Mouse (Mus musculus): ENCODE data around the gene Leap2. TPM values are rescaled to one million over a fixed set of nuclear protein-coding genes. Genes with fewer than 3 reads are reported as not detected.

Gene Leap2
- polyA plus RNA-seq, 1 experiment: not detected

DNA sequence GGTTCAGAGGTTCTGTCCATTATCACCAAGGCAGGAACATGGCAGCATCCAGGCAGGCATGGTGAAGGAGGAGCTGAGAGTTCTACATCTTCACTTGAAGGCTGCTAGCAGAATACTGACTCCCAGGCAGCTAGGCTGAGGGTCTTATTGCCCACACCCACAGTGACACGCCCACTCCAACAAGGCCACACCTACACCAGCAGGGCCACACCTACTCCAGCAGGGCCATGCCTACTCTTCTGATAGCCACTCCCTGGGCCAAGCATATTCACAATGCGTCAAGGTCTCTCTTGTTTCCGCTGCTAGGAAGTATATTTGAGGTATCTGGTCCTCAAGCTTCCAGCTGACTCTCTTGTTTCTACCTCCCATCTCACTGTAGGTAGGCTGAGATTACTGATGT, 36.0 kb upstream of the Leap2 start:
- TF ChIP-seq CTCF (IDR thresholded peaks at IDR 0.05; ENCODE audit: insufficient read depth, low read depth, low read length) (no peak), POLR2A (IDR thresholded peaks at IDR 0.05; ENCODE audit: insufficient read depth, low read depth, low read length) (no peak)
- H3K27ac ChIP-seq (ENCODE audit: insufficient read depth, low read depth, low read length): no peak overlapping the region
- peaks cover 16% of the 10 kb centered on the region for H3K4me1 ChIP-seq (ENCODE audit: control insufficient read depth, insufficient read depth, low read length)
- 80% methylated on average over 3 of the region's 3 CpGs for WGBS
- no peak overlapping the region for H3K4me3 ChIP-seq (ENCODE audit: insufficient read depth, low read depth, low read length)

- no peak overlapping the region for H3K27ac ChIP-seq (ENCODE audit: insufficient read depth, low read depth, low read length)
- 22% methylated on average over 29 of the region's 29 CpGs for WGBS
- peaks cover 6% of the 10 kb centered on the region for H3K4me1 ChIP-seq (ENCODE audit: control insufficient read depth, insufficient read depth, low read length)
- peak overlapping the region; percentile 46 for H3K4me3 ChIP-seq (ENCODE audit: insufficient read depth, low read depth, low read length)
- TF ChIP-seq POLR2A (IDR thresholded peaks at IDR 0.05; ENCODE audit: insufficient read depth, low read depth, low read length) (no peak), CTCF (IDR thresholded peaks at IDR 0.05; ENCODE audit: insufficient read depth, low read depth, low read length) (no peak)
These were observed 34.5 kb upstream of the Leap2 start for GRCm38 (mm10) chr11:53457372-53457954.

- H3K27ac ChIP-seq (ENCODE audit: insufficient read depth, low read depth, low read length): no peak within 1 kb of the TSS
These were observed 33.8 kb upstream of the Leap2 start, which contains the start of the genes Gm10447 and Shroom1 for GRCm38 (mm10) chr11:53456474-53457371. Gene Gm10447, minus strand, starts transcription at chr11:53457110. Gene Shroom1, plus strand, starts transcription at chr11:53457205.

DNA sequence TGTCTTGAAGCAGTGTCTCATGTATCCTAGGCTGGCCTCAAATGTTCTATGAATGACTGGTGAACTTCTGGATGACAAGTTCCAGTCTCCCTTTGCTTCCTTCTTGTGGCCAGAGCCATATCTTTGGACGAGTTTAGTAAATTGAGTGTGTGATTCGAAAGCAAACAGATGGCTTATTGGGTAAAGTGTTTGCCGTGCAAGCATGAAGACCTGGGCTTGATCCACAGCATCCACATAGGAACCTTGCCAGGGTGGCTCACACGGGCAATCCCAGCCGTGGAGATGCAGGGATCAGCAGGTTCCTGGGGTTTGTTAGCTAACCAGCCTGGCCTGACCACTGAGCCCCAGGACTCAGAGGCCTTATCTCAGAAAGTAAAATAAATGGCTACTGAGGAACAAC, 30.1 kb upstream of the Leap2 start:
- TF ChIP-seq POLR2A (IDR thresholded peaks at IDR 0.05; ENCODE audit: insufficient read depth, low read depth, low read length): no peak
- no peak for TF ChIP-seq CTCF (IDR thresholded peaks at IDR 0.05; ENCODE audit: insufficient read depth, low read depth, low read length)
- H3K27ac ChIP-seq (ENCODE audit: insufficient read depth, low read depth, low read length): no peak overlapping the region
- H3K4me1 ChIP-seq (ENCODE audit: control insufficient read depth, insufficient read depth, low read length): peaks cover 6% of the 10 kb centered on the region
- WGBS: 94% methylated on average over 5 of the region's 5 CpGs
- no peak overlapping the region for H3K4me3 ChIP-seq (ENCODE audit: insufficient read depth, low read depth, low read length)

More at GRCm38 (mm10) chr11:53456474-53457371, 33.8 kb upstream of the Leap2 start, which contains the start of the genes Gm10447 and Shroom1:
- no peak for TF ChIP-seq CTCF (IDR thresholded peaks at IDR 0.05; ENCODE audit: insufficient read depth, low read depth, low read length)
- TF ChIP-seq POLR2A (IDR thresholded peaks at IDR 0.05; ENCODE audit: insufficient read depth, low read depth, low read length): no peak
- peak within 1 kb of the TSS; percentile 46 for H3K4me3 ChIP-seq (ENCODE audit: insufficient read depth, low read depth, low read length)
- 6% methylated on average over 42 of the region's 42 CpGs for WGBS
- H3K4me1 ChIP-seq (ENCODE audit: control insufficient read depth, insufficient read depth, low read length): peaks cover 6% of the 10 kb centered on the region

DNA sequence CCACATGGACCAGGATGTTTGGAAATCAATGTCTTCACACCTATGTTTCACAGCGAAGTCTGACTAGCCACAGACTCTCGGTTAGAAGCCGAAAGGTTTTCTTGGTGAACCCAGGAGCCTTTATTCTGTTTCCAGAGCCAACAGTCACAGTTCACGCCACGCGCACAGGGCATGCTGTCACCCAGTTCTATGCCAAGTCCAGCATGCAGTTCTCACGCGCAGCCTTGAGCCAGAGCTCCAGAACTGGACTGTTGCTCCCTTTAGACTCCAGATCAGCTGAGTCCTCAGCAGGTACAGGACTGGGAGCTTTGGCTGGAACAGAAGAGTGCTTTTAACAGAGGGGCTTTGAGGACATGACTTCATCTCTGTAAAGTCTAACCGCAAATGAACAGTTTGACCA, 29.4 kb upstream of the Leap2 start:
- H3K4me3 ChIP-seq (ENCODE audit: insufficient read depth, low read depth, low read length): no peak overlapping the region
- no peak overlapping the region for H3K27ac ChIP-seq (ENCODE audit: insufficient read depth, low read depth, low read length)
- TF ChIP-seq POLR2A (IDR thresholded peaks at IDR 0.05; ENCODE audit: insufficient read depth, low read depth, low read length) (no peak), CTCF (IDR thresholded peaks at IDR 0.05; ENCODE audit: insufficient read depth, low read depth, low read length) (no peak)
- peaks cover 6% of the 10 kb centered on the region for H3K4me1 ChIP-seq (ENCODE audit: control insufficient read depth, insufficient read depth, low read length)
- 96% methylated on average over 9 of the region's 9 CpGs for WGBS

DNA sequence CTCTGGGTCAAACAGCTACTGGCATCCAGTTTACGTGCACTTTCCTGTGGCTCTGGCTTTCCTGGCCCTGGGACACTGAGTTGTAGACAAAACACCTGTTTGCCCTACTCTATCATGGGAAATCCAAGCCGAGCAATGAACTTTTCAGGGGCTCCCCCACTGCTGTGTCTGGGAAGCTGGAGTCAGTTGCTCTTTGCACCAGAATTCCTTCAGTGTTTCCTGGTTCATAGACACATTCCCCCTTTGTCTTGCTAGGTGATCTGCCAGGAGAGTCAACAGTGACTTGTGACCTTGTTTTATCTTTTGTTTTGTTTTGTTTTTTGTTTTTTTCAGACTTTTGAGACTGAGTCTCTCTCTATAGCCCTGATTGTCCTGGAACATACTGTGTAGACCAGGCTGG, 28.4 kb upstream of the Leap2 start:
- no peak for TF ChIP-seq POLR2A (IDR thresholded peaks at IDR 0.05; ENCODE audit: insufficient read depth, low read depth, low read length)
- TF ChIP-seq CTCF (IDR thresholded peaks at IDR 0.05; ENCODE audit: insufficient read depth, low read depth, low read length): no peak
- Histone ChIP-seq H3K4me3 (ENCODE audit: insufficient read depth, low read depth, low read length) (no peak overlapping the region), H3K27ac (ENCODE audit: insufficient read depth, low read depth, low read length) (no peak overlapping the region), H3K4me1 (ENCODE audit: control insufficient read depth, insufficient read depth, low read length) (no peaks in the 10 kb centered on the region; the same call in 1 of the 2 replicates)
- 94% methylated on average over 2 of the region's 2 CpGs for WGBS

DNA sequence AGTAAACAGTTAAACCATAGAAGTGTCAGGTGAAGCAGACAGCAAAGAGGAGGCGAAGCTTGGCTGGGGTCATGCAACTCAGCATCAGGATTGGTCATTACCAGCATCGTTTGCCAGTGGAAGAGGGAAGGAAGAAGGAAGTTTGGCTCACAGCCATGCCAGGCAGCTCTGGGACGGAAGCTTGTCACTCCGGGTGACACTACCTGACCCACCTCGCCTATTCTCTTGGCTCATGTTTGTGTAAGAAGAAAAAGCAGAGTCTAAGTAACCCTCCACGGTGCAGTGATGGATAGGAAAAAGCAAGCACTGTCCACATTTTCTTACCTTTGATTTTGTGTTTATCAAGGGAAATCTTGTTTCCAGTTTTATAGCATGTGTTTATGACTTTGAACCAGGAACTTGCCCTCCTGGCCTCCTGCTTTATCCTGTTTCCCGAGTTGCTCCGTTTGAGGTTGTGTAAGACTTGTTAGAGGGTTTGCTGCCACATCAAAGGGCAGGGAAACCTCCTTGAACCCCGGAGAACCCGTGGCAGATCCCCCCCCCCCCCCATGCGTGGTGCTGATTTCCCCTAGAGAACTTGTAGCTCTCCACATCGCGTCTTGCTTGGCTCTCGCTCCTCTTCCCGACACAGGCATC, 27.2 kb upstream of the Leap2 start:
- Histone ChIP-seq H3K4me3 (ENCODE audit: insufficient read depth, low read depth, low read length) (no peak overlapping the region), H3K27ac (ENCODE audit: insufficient read depth, low read depth, low read length) (no peak overlapping the region), H3K4me1 (ENCODE audit: control insufficient read depth, insufficient read depth, low read length) (no peaks in the 10 kb centered on the region; the same call in 1 of the 2 replicates)
- TF ChIP-seq POLR2A (IDR thresholded peaks at IDR 0.05; ENCODE audit: insufficient read depth, low read depth, low read length) (no peak), CTCF (IDR thresholded peaks at IDR 0.05; ENCODE audit: insufficient read depth, low read depth, low read length) (no peak)
- WGBS: 52% methylated on average over 15 of the region's 15 CpGs

DNA sequence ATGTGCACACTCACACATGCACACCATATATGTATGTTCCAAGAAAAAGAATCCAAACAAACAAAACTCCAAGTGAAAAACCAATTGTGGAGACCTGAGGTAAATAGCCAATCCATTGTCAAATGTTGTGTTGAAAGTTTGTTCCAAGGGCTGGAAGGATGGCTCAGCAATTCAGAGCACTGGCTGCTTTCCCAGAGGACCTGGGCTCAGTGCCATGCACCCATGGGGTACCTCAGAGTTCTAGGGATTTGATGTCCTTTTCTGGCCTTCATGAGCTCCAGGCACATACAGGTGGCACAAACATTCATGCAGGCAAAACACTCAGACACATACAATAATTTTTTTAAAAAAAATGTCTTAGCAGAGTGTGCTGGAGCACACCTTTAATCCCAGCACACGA, 25.6 kb upstream of the Leap2 start:
- H3K4me1 ChIP-seq (ENCODE audit: control insufficient read depth, insufficient read depth, low read length): no peaks in the 10 kb centered on the region; the same call in 1 of the 2 replicates
- whole genome bisulfite sequencing: 67% methylated on average over 1 of the region's 1 CpGs
- no peak for TF ChIP-seq POLR2A (IDR thresholded peaks at IDR 0.05; ENCODE audit: insufficient read depth, low read depth, low read length)
- H3K4me3 ChIP-seq (ENCODE audit: insufficient read depth, low read depth, low read length): no peak overlapping the region
- H3K27ac ChIP-seq (ENCODE audit: insufficient read depth, low read depth, low read length): no peak overlapping the region

DNA sequence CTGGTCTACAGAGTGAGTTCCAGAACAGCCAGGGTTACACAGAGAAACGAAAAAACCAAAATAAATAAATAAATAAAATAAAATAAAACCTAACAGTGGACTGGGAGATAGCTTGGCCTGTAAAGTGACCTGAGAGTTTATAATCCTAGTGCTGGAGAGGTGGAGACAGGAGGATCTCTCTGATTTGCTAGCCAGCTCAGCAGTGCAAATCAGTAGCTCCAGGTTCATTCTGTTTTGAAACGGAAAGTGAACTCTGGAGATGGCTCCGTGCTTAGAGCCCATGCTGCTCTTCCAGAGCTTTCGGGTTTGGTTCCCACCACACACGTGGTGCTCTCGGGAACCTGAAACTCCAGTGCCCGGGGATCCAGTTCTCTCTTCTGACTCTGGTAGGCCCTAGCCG, 25.0 kb upstream of the Leap2 start:
- WGBS: 91% methylated on average over 8 of the region's 8 CpGs
- no peaks in the 10 kb centered on the region; the same call in 1 of the 2 replicates for H3K4me1 ChIP-seq (ENCODE audit: control insufficient read depth, insufficient read depth, low read length)
- H3K4me3 ChIP-seq (ENCODE audit: insufficient read depth, low read depth, low read length): no peak overlapping the region
- H3K27ac ChIP-seq (ENCODE audit: insufficient read depth, low read depth, low read length): no peak overlapping the region
- TF ChIP-seq POLR2A (IDR thresholded peaks at IDR 0.05; ENCODE audit: insufficient read depth, low read depth, low read length): no peak
- no peak for TF ChIP-seq CTCF (IDR thresholded peaks at IDR 0.05; ENCODE audit: insufficient read depth, low read depth, low read length)
